Mouse (Mus musculus): ENCODE results near the gene Lnpk. TPM values are rescaled to one million over a fixed set of nuclear protein-coding genes. Genes with fewer than 3 reads are reported as not detected.
A peak's percentile ranks its signal among the peaks of the same experiment; 100 is the strongest.

Lnpk gene
- polyA plus RNA-seq, 1 experiment from 2014 or later: 15.9 TPM

DNA sequence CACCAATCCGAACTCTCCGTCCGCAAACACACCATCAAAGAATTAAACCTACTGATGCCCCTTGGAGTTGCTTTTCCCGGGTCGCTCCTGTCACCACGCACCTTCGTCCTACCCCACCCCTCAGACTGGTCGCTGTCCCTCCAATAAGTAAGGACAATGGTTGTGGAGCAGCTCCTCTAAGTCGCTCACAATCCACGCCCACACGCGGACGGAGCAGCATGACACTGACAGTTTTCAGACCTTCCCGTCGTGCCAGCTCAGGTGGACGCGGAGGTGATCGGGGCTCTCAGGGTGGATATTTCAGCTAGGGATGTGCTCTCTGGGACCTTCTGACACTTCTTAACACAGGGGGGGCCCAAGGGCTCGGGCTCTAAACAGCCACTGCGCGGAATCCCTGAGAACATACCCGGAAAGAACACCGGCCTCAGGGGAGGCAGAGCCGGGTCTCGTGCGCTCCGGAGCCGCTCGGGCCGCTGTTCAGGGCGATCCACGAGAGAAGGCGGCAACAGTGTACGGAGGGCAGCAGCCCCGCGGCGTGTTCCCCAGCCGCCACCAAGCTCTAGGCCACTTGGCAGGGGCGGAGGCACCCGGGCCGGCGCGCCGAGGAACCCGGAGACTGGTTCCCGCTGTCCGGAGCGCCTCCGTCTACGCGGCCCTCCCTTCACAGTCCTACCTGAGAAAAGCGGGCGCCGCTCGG lies 941 bp downstream of the Lnpk start:
- H3K4me2 ChIP-seq: peak overlapping the region; percentile 82
- WGBS: under 1% methylated on average over 51 of the region's 55 CpGs
- peak overlapping the region; percentile 88 for H3K27ac ChIP-seq
- peaks cover 8% of the 10 kb centered on the region; the same call in 1 of the 2 replicates for H3K4me1 ChIP-seq (replicated peaks)
- ATAC-seq (replicated peaks; ENCODE audit: insufficient number of reproducible peaks, insufficient read depth, low FRiP score, low read depth): peak; percentile 79
- H3K36me3 ChIP-seq: no peaks in the 10 kb centered on the region
- H3K9me3 ChIP-seq (replicated peaks): no peaks in the 10 kb centered on the region
- peak overlapping the region; percentile 74 for H3K4me3 ChIP-seq
- H3K9ac ChIP-seq: peak overlapping the region; percentile 79
- H3K27me3 ChIP-seq: no peaks in the 10 kb centered on the region

- no peak overlapping the region for H3K9ac ChIP-seq
- 76% methylated on average over 4 of the region's 4 CpGs for WGBS
- no peak overlapping the region for H3K27ac ChIP-seq
Measured at GRCm38 (mm10) chr2:74570390-74570789, 8.8 kb downstream of the Lnpk start.

DNA sequence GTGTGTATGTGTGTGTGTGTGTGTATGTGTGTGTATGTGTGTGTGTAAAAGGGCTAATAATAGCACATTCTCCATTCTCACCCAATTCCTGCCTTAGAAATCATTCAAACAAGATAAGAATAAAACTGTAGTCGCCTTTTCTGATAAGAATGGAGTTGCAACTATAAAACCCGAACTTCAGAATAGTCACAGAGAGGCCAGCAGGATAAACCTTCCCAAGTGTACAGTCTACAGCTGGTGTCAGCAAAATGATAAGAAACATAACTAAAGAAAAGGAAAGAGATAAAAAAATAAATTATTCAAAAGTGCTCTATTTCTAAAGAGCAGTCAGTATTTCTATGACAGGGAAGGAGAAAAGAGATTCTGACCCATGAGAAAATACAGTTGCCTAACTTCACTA lies 19.4 kb downstream of the Lnpk start:
- no peaks in the 10 kb centered on the region for H3K9me3 ChIP-seq (replicated peaks)
- ATAC-seq (replicated peaks; ENCODE audit: insufficient number of reproducible peaks, insufficient read depth, low FRiP score, low read depth): no peak
- no peak overlapping the region for H3K4me2 ChIP-seq
- H3K36me3 ChIP-seq: no peaks in the 10 kb centered on the region
- no peak overlapping the region for H3K27ac ChIP-seq
- H3K27me3 ChIP-seq: no peaks in the 10 kb centered on the region
- WGBS: 15% methylated on average over 2 of the region's 2 CpGs
- H3K4me1 ChIP-seq (replicated peaks): no peaks in the 10 kb centered on the region
- H3K9ac ChIP-seq: no peak overlapping the region
- no peak overlapping the region for H3K4me3 ChIP-seq

More at GRCm38 (mm10) chr2:74570390-74570789, 8.8 kb downstream of the Lnpk start:
- no peak for ATAC-seq (replicated peaks; ENCODE audit: insufficient number of reproducible peaks, insufficient read depth, low FRiP score, low read depth)
- Histone ChIP-seq H3K4me3 (no peak overlapping the region), H3K9me3 (replicated peaks) (no peaks in the 10 kb centered on the region), H3K27me3 (no peaks in the 10 kb centered on the region), H3K4me2 (no peak overlapping the region), H3K4me1 (replicated peaks) (no peaks in the 10 kb centered on the region), H3K36me3 (0 out of 2 replicates have a peak, but pooled peaks cover 4% of the 10 kb centered on the region)

GRCm38 (mm10) chr2:74559092-74559491 lies 20.1 kb downstream of the Lnpk start:
- Histone ChIP-seq H3K27ac (no peak overlapping the region), H3K9ac (no peak overlapping the region), H3K4me3 (no peak overlapping the region), H3K4me1 (replicated peaks) (no peaks in the 10 kb centered on the region), H3K27me3 (no peaks in the 10 kb centered on the region), H3K9me3 (replicated peaks) (no peaks in the 10 kb centered on the region), H3K4me2 (no peak overlapping the region), H3K36me3 (0 out of 2 replicates have a peak, but pooled peaks cover 4% of the 10 kb centered on the region)
- 73% methylated on average over 2 of the region's 2 CpGs for WGBS
- ATAC-seq (replicated peaks; ENCODE audit: insufficient number of reproducible peaks, insufficient read depth, low FRiP score, low read depth): no peak

DNA sequence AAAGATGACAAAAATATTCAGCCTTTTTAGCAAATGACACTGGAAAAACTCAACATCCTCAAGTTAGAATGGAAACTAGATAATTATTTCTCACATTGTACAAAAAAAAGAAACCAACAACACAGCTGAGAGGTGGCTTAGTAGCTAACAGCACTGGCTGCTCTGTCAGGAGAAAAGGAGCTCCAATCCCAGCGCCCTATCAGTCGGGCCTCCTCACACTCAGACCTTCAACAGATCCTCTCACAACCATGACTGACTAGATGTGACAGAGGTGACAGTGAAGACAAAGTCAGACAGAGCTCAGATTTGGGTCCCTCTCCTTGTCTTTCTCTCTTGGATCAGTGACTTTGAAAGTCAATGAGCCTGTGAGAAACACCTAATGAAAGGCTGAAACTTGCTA lies 21.8 kb downstream of the Lnpk start:
- 50% methylated on average over 2 of the region's 2 CpGs for WGBS
- no peak overlapping the region for H3K27ac ChIP-seq
- no peaks in the 10 kb centered on the region for H3K4me1 ChIP-seq (replicated peaks)
- H3K9ac ChIP-seq: no peak overlapping the region
- H3K4me3 ChIP-seq: no peak overlapping the region
- no peak for ATAC-seq (replicated peaks; ENCODE audit: insufficient number of reproducible peaks, insufficient read depth, low FRiP score, low read depth)
- no peaks in the 10 kb centered on the region for H3K27me3 ChIP-seq
- no peaks in the 10 kb centered on the region for H3K9me3 ChIP-seq (replicated peaks)
- H3K4me2 ChIP-seq: no peak overlapping the region
- peaks cover 15% of the 10 kb centered on the region for H3K36me3 ChIP-seq

DNA sequence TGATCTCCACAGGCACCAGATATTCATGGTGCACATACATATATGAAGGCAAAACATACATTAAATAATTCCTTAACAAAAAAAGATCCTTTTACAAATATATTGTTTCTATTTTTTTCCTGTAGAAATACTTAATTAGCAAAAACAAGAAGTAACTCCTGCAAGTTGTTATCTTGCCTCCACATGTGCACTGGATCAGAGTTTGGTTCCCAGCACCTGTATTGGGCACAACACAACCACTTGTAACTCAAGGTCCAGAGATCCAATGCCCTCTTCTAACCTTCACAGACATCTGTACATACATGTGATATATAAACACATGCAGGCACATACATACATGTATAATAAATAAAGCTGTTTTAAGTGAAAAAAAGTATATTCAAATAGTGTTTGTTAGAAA lies 27.3 kb downstream of the Lnpk start:
- H3K9me3 ChIP-seq (replicated peaks): no peaks in the 10 kb centered on the region
- H3K4me2 ChIP-seq: no peak overlapping the region
- no peak overlapping the region for H3K4me3 ChIP-seq
- no peak overlapping the region for H3K27ac ChIP-seq
- no peaks in the 10 kb centered on the region for H3K4me1 ChIP-seq (replicated peaks)
- no peaks in the 10 kb centered on the region for H3K27me3 ChIP-seq
- ATAC-seq (replicated peaks; ENCODE audit: insufficient number of reproducible peaks, insufficient read depth, low FRiP score, low read depth): no peak
- no peak overlapping the region for H3K9ac ChIP-seq
- peaks cover 15% of the 10 kb centered on the region for H3K36me3 ChIP-seq

GRCm38 (mm10) chr2:74548306-74548705 lies 30.9 kb downstream of the Lnpk start:
- Histone ChIP-seq H3K27ac (no peak overlapping the region), H3K27me3 (no peaks in the 10 kb centered on the region), H3K4me1 (replicated peaks) (no peaks in the 10 kb centered on the region), H3K36me3 (peaks cover 6% of the 10 kb centered on the region), H3K9me3 (replicated peaks) (no peaks in the 10 kb centered on the region), H3K9ac (no peak overlapping the region), H3K4me3 (no peak overlapping the region), H3K4me2 (no peak overlapping the region)
- 90% methylated on average over 2 of the region's 2 CpGs for WGBS
- no peak for ATAC-seq (replicated peaks; ENCODE audit: insufficient number of reproducible peaks, insufficient read depth, low FRiP score, low read depth)

GRCm38 (mm10) chr2:74508302-74508701 lies 70.9 kb downstream of the Lnpk start:
- Histone ChIP-seq H3K9ac (no peak overlapping the region), H3K27me3 (no peaks in the 10 kb centered on the region), H3K36me3 (no peaks in the 10 kb centered on the region), H3K4me2 (no peak overlapping the region), H3K27ac (no peak overlapping the region), H3K9me3 (replicated peaks) (no peaks in the 10 kb centered on the region), H3K4me1 (replicated peaks) (no peaks in the 10 kb centered on the region), H3K4me3 (no peak overlapping the region)
- WGBS: 81% methylated on average over 5 of the region's 5 CpGs
- ATAC-seq (replicated peaks; ENCODE audit: insufficient number of reproducible peaks, insufficient read depth, low FRiP score, low read depth): no peak

- ATAC-seq (replicated peaks; ENCODE audit: insufficient number of reproducible peaks, insufficient read depth, low FRiP score, low read depth): no peak; the same call in 1 of the 2 replicates
- no peaks in the 10 kb centered on the region for H3K27me3 ChIP-seq
- no peak overlapping the region for H3K9ac ChIP-seq
- H3K9me3 ChIP-seq (replicated peaks): no peaks in the 10 kb centered on the region
- H3K4me2 ChIP-seq: no peak overlapping the region
- no peak overlapping the region for H3K4me3 ChIP-seq
- 25% methylated on average over 8 of the region's 8 CpGs for WGBS
- H3K4me1 ChIP-seq (replicated peaks): no peaks in the 10 kb centered on the region
- no peaks in the 10 kb centered on the region for H3K36me3 ChIP-seq
- H3K27ac ChIP-seq: no peak overlapping the region
Measured at GRCm38 (mm10) chr2:74506439-74506838, 72.8 kb downstream of the Lnpk start.

- H3K27me3 ChIP-seq: no peaks in the 10 kb centered on the region
- H3K9ac ChIP-seq: no peak overlapping the region
- no peaks in the 10 kb centered on the region for H3K36me3 ChIP-seq
- no peak for ATAC-seq (replicated peaks; ENCODE audit: insufficient number of reproducible peaks, insufficient read depth, low FRiP score, low read depth)
- H3K27ac ChIP-seq: no peak overlapping the region
- 84% methylated on average over 2 of the region's 2 CpGs for WGBS
- H3K9me3 ChIP-seq (replicated peaks): no peaks in the 10 kb centered on the region
- no peak overlapping the region for H3K4me3 ChIP-seq
- no peak overlapping the region for H3K4me2 ChIP-seq
- H3K4me1 ChIP-seq (replicated peaks): no peaks in the 10 kb centered on the region
Measured at GRCm38 (mm10) chr2:74500307-74500706, 78.9 kb downstream of the Lnpk start.

DNA sequence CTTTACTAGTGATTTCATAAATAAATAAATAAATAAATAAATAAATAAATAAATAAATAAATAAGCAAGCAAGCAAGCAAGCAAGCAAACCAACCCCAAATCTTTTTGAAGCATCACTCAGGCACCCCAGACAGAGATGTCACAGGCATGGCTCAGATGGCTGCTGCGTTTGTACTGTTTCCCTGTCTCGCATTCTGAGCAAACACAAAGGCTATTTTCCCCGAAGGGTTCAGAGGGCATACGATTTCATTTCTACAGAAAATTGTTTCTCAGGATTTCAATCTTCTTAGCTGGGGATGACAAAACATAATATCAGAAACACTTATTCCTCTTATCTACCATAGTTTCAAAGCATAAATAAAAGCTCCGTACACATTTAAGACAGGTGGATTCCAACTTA lies 81.4 kb downstream of the Lnpk start:
- no peak for ATAC-seq (replicated peaks; ENCODE audit: insufficient number of reproducible peaks, insufficient read depth, low FRiP score, low read depth)
- no peaks in the 10 kb centered on the region for H3K36me3 ChIP-seq
- no peaks in the 10 kb centered on the region for H3K9me3 ChIP-seq (replicated peaks)
- WGBS: 83% methylated on average over 5 of the region's 5 CpGs
- H3K4me2 ChIP-seq: no peak overlapping the region
- H3K27me3 ChIP-seq: no peaks in the 10 kb centered on the region
- H3K9ac ChIP-seq: no peak overlapping the region
- no peak overlapping the region for H3K4me3 ChIP-seq
- no peak overlapping the region for H3K27ac ChIP-seq
- no peaks in the 10 kb centered on the region for H3K4me1 ChIP-seq (replicated peaks)

DNA sequence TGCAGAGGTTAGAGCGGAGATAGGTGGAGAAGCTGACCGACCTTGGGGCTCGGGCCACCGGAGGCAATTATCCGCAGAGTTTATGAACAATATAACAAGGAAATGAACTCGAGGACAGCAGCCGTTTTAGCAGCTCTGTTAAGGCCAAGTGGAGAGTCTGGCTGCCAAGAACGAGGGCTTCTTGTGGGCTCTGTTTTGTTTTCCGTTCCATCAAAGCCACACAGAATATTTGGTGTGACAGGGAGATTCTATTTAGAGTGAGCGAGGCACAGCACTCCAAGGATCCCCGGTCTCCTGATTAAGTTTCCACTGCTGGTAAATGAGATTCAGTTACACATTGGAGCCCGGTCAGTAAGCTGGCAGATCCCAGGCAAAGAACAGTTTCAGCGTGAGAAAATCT lies 87.8 kb downstream of the Lnpk start:
- no peaks in the 10 kb centered on the region for H3K9me3 ChIP-seq (replicated peaks)
- H3K4me3 ChIP-seq: no peak overlapping the region
- no peak overlapping the region for H3K9ac ChIP-seq
- H3K36me3 ChIP-seq: no peaks in the 10 kb centered on the region
- no peaks in the 10 kb centered on the region for H3K27me3 ChIP-seq
- ATAC-seq (replicated peaks; ENCODE audit: insufficient number of reproducible peaks, insufficient read depth, low FRiP score, low read depth): no peak
- 58% methylated on average over 13 of the region's 13 CpGs for WGBS
- H3K4me2 ChIP-seq: no peak overlapping the region
- no peak overlapping the region for H3K27ac ChIP-seq
- H3K4me1 ChIP-seq (replicated peaks): no peaks in the 10 kb centered on the region
